In genomic region chr2:31943011-31943410, GRCm38 (mm10) we compare ENCODE assay signal across 17 mouse cellular contexts. TPM values are rescaled to one million over a fixed set of nuclear protein-coding genes. Genes with fewer than 3 reads are reported as not detected.
"Had no signal": no experiment of that assay in that cellular context is flagged by ENCODE, and none has a peak within 500 bp of the region (broad histone marks: within the 10 kb centered on the region; RNA-seq: fewer than 3 reads in every experiment).

No protein-coding gene starts in this region.

- DNase-seq: retina, postnatal 1 day; right cerebral cortex, adult 18-20 months; right cerebral cortex, postnatal 14 days; right cerebral cortex, postnatal 25 days; right cerebral cortex, postnatal 4 days; spleen, adult 18-20 months; thymus, adult 18-20 months; thymus, adult 2 months; thymus, postnatal 14 days; thymus, postnatal 25 days; thymus, postnatal 36 days; thymus, postnatal 4 days had no signal

- H3K9me3 ChIP-seq: neural tube, embryonic 13.5 days; neural tube, embryonic 15.5 days; stomach, embryonic 15.5 days had no signal

- H3K4me1 ChIP-seq: neural tube, embryonic 13.5 days; neural tube, embryonic 15.5 days; stomach, embryonic 15.5 days had no signal

- H3K27me3 ChIP-seq: neural tube, embryonic 13.5 days; stomach, embryonic 15.5 days had no signal

- H3K9ac ChIP-seq: neural tube, embryonic 13.5 days; neural tube, embryonic 15.5 days; stomach, embryonic 15.5 days had no signal

- H3K4me2 ChIP-seq: neural tube, embryonic 13.5 days; neural tube, embryonic 15.5 days; stomach, embryonic 15.5 days had no signal

- H3K36me3 ChIP-seq: neural tube, embryonic 13.5 days; neural tube, embryonic 15.5 days; stomach, embryonic 15.5 days had no signal

- H3K4me3 ChIP-seq: neural tube, embryonic 13.5 days; neural tube, embryonic 15.5 days; stomach, embryonic 15.5 days had no signal

- H3K27ac ChIP-seq: neural tube, embryonic 13.5 days; neural tube, embryonic 15.5 days; stomach, embryonic 15.5 days; stomach, postnatal 0 days had no signal

RNA-seq across cellular contexts. Expression of gene Lamc3, which starts 55.9 kb away (rescaled TPM):
- total RNA-seq: neutrophil, adult 5-6 weeks had no signal
